Mouse (Mus musculus) midbrain, embryonic 10.5 days (tissue): ENCODE data around the gene Ggta1. TPM values are rescaled to one million over a fixed set of nuclear protein-coding genes. Genes with fewer than 3 reads are reported as not detected.

ENCODE experiments used
- DNase-seq: peaks from one replicate; pipeline ENCODE4 v3.0.0-alpha.2; 2017; ENCODE audit warnings: low spot score
- H3K27ac ChIP-seq: fragments of 300-500 bp; sonication (generic); replicated peaks from 2 replicates; pipeline ENCODE4 v1.5.1; 2016; ENCODE audit warnings: mild to moderate bottlenecking
- H3K27me3 ChIP-seq: fragments of 300-500 bp; sonication (generic); 2 replicates; pipeline ENCODE4 v1.6.1; 2016; ENCODE audit warnings: low read depth, mild to moderate bottlenecking; ENCODE audit not compliant: poor library complexity, severe bottlenecking
- H3K36me3 ChIP-seq: fragments of 300-500 bp; sonication (generic); 2 replicates; pipeline ENCODE4 v1.6.1; 2016; ENCODE audit warnings: mild to moderate bottlenecking, moderate library complexity
- H3K4me1 ChIP-seq: fragments of 300-500 bp; sonication (generic); 2 replicates; pipeline ENCODE4 v1.6.1; 2016
- H3K4me3 ChIP-seq: fragments of 300-500 bp; sonication (generic); 2 replicates; pipeline ENCODE4 v1.5.1; 2016; ENCODE audit warnings: mild to moderate bottlenecking, moderate library complexity
- H3K9me3 ChIP-seq: fragments of 300-500 bp; sonication (generic); replicated peaks from 2 replicates; pipeline ENCODE4 v1.6.1; 2016; ENCODE audit warnings: mild to moderate bottlenecking
- WGBS: fragments of 180-500 bp; shearing (Covaris S2); methylation state at CpG from one replicate; pipeline ENCODE4 v1.1.7; 2016; 5-methylcytosine and 5-hydroxymethylcytosine counted together
- polyA plus RNA-seq: library from polyadenylated mRNA; unstranded; fragments of >200 nt; fragmentation: Nextera tagmentation; extraction: Ambion mirVana; gene quantifications from 2 replicates; pipeline ENCODE4 v1.2.1, GENCODE M21; 2016

Ggta1 gene
- polyA plus RNA-seq, 1 experiment from 2014 or later: 6.0 TPM

DNA sequence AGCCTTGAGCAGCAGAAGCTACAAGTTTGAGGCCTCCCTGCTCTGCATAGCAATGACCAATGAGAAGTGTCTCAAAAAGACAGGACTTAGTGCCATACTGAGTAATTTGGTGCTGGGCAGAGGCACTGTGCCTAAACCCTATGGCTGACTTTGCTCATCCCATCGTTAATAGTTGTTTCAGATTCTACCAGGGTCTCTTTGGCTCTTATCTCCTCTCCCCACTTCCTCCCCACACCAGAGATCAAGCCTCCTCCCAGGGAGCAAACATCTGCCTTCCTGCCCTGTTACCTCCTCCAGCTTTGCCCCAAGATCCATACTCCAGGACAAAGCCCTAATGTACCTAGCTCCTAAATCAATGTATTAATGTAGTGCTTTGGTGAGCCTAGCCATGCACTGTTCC is 45.8 kb downstream of the Ggta1 start:
- H3K36me3 ChIP-seq: peaks cover 5% of the 10 kb centered on the region; the same call in 1 of the 2 replicates
- H3K27ac ChIP-seq: no peak overlapping the region
- no peaks in the 10 kb centered on the region; the same call in 1 of the 2 replicates for H3K9me3 ChIP-seq
- DNase-seq: no peak
- H3K4me1 ChIP-seq: no peaks in the 10 kb centered on the region
- no peak overlapping the region for H3K4me3 ChIP-seq
- no peaks in the 10 kb centered on the region for H3K27me3 ChIP-seq
- 80% methylated on average over 1 of the region's 1 CpGs for WGBS

DNA sequence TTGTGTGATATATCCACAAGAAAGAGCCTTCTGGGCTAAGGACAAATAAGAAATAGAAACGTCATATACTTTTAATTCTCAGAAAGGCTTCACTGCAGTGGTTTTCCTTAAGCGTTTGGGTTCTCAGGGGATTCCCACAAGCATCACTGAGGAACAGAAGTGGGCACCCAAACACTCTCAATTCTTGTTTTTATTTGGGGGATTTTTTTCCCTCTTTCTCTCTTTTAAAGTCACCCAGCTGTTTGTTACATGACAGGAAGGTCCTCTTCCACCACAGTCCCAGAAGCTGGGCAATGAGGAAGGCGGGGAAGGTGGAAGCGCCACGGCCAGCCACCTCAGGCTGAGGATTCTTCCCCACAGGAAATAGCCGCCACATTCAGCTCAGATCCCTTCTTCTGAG is 46.6 kb downstream of the Ggta1 start:
- Histone ChIP-seq H3K4me1 (no peaks in the 10 kb centered on the region), H3K27me3 (no peaks in the 10 kb centered on the region), H3K36me3 (peaks cover 5% of the 10 kb centered on the region; the same call in 1 of the 2 replicates), H3K4me3 (no peak overlapping the region), H3K9me3 (no peaks in the 10 kb centered on the region; the same call in 1 of the 2 replicates), H3K27ac (no peak overlapping the region)
- DNase-seq: no peak
- 86% methylated on average over 6 of the region's 6 CpGs for WGBS

DNA sequence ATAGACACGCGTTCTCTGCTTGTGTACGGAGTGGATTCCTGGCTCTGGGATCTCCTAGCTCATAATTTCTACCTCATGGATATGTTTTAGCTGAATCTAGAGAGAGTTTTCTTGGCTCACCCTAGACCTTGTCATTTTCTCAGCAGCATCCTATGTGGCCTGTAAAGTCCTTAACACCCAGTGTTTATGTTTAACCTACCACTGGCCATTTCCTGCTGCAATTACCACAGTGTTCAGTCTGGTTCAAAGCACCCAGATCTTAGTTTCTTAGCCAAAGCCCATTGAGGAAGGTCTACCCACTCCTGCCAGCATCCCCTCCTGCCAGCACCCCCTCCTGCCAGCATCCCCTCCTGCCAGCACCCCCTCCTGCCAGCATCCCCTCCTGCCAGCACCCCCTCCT is 50.2 kb downstream of the Ggta1 start:
- Histone ChIP-seq H3K36me3 (no peaks in the 10 kb centered on the region), H3K4me3 (no peak overlapping the region), H3K4me1 (no peaks in the 10 kb centered on the region), H3K27me3 (no peaks in the 10 kb centered on the region), H3K27ac (no peak overlapping the region), H3K9me3 (no peaks in the 10 kb centered on the region)
- WGBS: 100% methylated on average over 3 of the region's 3 CpGs
- DNase-seq: no peak

DNA sequence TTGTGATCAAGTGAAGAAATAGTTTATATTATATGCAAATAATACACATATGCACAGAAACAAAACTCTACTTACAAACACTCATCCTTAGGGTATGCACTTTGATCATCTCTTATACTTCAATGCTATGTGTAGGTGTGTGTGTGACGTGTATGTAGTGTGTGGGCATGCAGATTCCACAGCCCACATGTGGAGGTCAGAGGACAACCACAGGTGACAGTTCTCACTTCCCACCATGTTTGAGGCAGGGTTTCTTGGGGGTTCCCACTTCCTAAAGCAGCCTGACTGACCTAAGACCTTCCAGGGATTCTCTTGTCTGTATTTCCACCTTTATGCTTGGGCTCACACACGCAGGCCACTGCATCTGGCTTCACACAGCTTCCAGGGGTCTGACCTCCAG is 50.8 kb downstream of the Ggta1 start:
- H3K9me3 ChIP-seq: no peaks in the 10 kb centered on the region
- H3K4me1 ChIP-seq: no peaks in the 10 kb centered on the region
- H3K36me3 ChIP-seq: no peaks in the 10 kb centered on the region
- H3K27ac ChIP-seq: no peak overlapping the region
- H3K27me3 ChIP-seq: no peaks in the 10 kb centered on the region
- 87% methylated on average over 2 of the region's 2 CpGs for WGBS
- H3K4me3 ChIP-seq: no peak overlapping the region
- no peak for DNase-seq

DNA sequence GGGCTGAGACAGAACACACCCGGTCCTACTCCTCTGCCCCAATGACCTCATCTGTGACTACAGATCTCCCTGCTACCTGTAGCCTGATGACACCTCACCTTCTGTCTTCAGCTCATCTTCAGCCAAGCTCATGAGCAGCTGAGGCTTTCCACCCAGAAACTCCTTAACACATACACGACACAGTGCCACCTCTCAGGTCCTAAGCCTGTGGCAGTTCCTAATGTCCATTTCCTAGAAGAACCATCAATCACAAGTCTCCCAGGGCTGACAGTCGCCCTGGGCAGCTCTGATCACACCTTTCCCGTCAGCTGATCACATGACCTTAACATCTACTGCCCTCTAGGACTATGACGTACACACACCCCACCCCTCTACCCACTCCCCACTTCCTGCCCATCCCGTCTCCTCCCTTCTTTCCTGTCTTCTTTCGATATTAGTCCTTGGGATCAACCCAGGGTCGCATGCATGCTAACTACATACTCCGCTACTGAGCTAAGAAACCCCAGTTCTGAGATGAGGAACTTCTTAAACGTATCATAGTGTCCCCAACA is 51.3 kb downstream of the Ggta1 start:
- no peak for DNase-seq
- Histone ChIP-seq H3K4me1 (no peaks in the 10 kb centered on the region), H3K4me3 (no peak overlapping the region), H3K27me3 (no peaks in the 10 kb centered on the region), H3K36me3 (no peaks in the 10 kb centered on the region), H3K9me3 (no peaks in the 10 kb centered on the region), H3K27ac (no peak overlapping the region)
- WGBS: 86% methylated on average over 10 of the region's 10 CpGs

DNA sequence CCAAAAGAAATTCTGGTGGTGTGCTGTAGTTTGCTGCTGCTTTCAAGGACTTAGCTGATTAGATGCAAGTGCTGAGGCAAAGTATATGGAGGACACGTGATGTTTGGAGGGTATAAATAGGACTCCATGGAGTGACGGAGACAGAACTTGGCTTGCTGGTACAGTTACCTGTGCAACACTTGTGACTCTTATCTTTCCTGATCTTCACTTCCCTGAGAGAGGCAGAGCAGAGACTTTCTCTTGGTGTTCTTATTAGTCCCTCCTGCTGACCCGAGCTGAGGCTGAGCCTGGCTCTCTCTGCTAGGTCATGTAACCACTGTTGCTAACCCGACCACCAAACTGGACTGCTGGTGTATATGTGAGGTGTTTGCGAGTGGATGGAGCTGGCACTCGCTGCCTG is 53.6 kb downstream of the Ggta1 start:
- Histone ChIP-seq H3K27ac (no peak overlapping the region), H3K36me3 (no peaks in the 10 kb centered on the region), H3K4me1 (peaks cover 11% of the 10 kb centered on the region), H3K27me3 (no peaks in the 10 kb centered on the region), H3K4me3 (no peak overlapping the region), H3K9me3 (no peaks in the 10 kb centered on the region)
- 85% methylated on average over 6 of the region's 6 CpGs for WGBS
- DNase-seq: no peak

DNA sequence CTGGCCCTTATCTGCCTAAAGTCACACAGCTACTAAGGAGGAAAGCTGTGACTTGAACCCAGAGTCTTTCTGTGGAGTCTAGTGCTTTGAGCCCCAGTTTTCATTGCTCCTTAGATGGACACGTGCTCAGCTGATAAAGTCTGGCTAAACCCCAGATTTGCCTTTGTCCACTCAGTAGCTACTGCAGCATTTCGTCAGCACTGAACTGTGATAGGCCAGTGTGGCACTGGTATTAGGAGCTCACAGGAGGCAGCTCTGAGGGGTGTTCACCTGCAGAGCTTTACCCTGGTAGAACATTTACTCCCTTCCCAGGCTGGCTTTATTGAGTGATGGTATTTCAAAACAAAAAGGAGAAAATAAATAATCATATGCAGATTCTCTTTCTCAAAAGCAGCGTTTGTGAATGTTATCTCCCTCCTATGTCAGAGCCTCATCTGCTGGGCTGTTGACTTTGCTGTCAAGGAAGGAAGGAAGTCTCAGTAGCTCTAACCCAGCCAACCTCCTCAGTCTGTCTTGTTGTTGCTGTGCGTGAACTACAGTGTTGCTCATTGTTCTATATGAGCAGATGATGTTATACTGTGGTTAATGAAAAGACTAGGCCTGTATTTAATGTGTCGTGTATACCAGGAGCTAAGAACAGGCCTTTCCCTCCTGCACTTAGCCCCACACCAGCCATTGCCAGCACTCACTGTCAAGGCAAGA is 54.5 kb downstream of the Ggta1 start:
- H3K27ac ChIP-seq: no peak overlapping the region
- DNase-seq: no peak
- WGBS: 80% methylated on average over 5 of the region's 5 CpGs

DNA sequence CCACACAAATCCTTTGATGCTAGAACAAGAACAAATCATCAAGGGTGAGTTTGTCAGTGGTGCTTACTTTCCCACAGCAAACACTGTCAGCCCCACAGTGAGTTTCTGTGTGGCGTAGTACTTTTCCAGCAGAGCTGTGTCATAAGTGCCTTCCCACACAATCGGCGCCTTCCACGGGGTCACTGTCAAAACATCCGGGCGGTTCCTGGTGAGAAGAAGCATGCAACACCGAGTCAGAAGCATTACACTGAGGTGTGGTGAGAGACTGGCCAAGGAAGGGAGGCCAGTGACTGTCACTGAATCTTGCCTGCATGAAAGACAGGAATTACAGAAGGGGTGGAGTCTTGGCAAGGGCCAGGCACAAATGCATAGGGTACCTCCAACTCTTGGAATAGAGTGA is 55.2 kb downstream of the Ggta1 start:
- 85% methylated on average over 7 of the region's 7 CpGs for WGBS
- no peak for DNase-seq

More for the DNA sequence above, 54.5 kb downstream of the Ggta1 start:
- Histone ChIP-seq H3K9me3 (no peaks in the 10 kb centered on the region), H3K4me3 (no peak overlapping the region), H3K4me1 (peaks cover 11% of the 10 kb centered on the region), H3K36me3 (no peaks in the 10 kb centered on the region), H3K27me3 (no peaks in the 10 kb centered on the region)

DNA sequence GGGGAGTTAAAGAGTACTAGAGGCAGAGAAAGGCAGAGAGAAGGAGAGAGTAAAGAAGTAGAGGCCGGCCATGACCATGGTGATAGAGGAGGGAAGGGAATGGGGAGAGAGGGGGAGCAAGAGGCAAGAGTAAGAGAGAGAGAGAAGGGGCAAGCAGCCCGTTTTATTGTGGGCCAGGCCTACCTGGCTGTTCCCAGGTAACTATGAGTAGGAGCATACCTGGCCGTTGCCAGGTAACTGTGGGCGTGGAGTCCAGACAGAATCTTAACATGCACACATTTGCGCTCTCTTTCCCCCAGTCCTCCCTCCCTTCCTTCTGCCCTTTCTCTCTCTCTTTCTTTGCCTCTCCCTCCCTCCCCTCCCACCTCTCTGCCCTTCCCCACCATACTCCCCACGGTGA is 55.8 kb downstream of the Ggta1 start:
- no peak overlapping the region for H3K4me3 ChIP-seq
- no peak for DNase-seq
- 83% methylated on average over 6 of the region's 6 CpGs for WGBS
- no peaks in the 10 kb centered on the region for H3K27me3 ChIP-seq
- H3K27ac ChIP-seq: no peak overlapping the region
- H3K36me3 ChIP-seq: no peaks in the 10 kb centered on the region
- no peaks in the 10 kb centered on the region for H3K9me3 ChIP-seq
- H3K4me1 ChIP-seq: peaks cover 11% of the 10 kb centered on the region

More for the DNA sequence above, 55.2 kb downstream of the Ggta1 start:
- H3K4me1 ChIP-seq: peaks cover 11% of the 10 kb centered on the region
- H3K9me3 ChIP-seq: no peaks in the 10 kb centered on the region
- H3K27me3 ChIP-seq: no peaks in the 10 kb centered on the region
- no peaks in the 10 kb centered on the region for H3K36me3 ChIP-seq
- no peak overlapping the region for H3K4me3 ChIP-seq
- no peak overlapping the region for H3K27ac ChIP-seq

DNA sequence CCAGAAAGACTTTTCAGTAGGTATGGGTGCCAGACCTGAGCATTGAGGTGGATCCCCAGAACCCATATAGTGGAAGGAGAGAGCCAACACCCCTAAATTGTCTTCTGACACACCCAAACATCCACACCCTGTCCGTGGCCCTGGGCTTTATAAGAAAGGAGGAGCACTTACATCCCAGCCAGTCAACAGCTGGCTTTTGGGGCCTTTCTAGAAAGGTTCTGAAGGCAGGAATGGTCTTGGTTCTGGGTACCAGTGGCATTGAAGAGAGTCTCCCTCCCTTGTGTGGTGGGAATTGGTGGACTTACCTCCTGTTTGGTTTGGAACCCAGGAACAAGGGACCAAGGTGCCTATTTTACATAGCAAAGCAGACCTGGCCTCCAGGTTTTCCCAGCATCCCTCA is 56.4 kb downstream of the Ggta1 start:
- H3K27me3 ChIP-seq: no peaks in the 10 kb centered on the region
- no peak overlapping the region for H3K4me3 ChIP-seq
- whole genome bisulfite sequencing: 79% methylated on average over 1 of the region's 1 CpGs
- DNase-seq: no peak
- peaks cover 11% of the 10 kb centered on the region for H3K4me1 ChIP-seq
- no peaks in the 10 kb centered on the region for H3K36me3 ChIP-seq
- H3K27ac ChIP-seq: no peak overlapping the region
- no peaks in the 10 kb centered on the region for H3K9me3 ChIP-seq

DNA sequence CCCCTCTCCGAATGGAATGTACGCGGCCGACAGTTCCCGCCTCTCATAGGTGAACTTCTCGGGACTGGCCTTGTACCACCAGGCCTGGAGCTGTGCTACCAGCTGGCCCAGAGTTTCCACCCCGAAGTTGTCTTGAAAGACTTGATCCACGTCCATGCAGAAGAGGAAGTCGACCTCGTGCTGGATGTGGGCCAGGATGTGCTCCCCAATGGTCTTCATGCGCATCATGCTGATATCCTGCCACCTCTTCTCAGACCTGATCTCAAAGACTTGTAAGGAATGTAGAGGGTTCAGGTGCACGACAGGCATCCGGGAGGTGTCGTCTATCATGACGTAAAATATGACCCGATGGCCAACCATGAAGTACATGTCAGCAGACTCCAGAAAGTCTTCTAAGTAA is 60.6 kb downstream of the Ggta1 start:
- no peaks in the 10 kb centered on the region for H3K36me3 ChIP-seq
- DNase-seq: peak; percentile 6
- 94% methylated on average over 16 of the region's 16 CpGs for WGBS
- H3K4me1 ChIP-seq: peaks cover 11% of the 10 kb centered on the region
- no peaks in the 10 kb centered on the region for H3K27me3 ChIP-seq
- H3K27ac ChIP-seq: no peak overlapping the region
- no peaks in the 10 kb centered on the region for H3K9me3 ChIP-seq
- no peak overlapping the region for H3K4me3 ChIP-seq

DNA sequence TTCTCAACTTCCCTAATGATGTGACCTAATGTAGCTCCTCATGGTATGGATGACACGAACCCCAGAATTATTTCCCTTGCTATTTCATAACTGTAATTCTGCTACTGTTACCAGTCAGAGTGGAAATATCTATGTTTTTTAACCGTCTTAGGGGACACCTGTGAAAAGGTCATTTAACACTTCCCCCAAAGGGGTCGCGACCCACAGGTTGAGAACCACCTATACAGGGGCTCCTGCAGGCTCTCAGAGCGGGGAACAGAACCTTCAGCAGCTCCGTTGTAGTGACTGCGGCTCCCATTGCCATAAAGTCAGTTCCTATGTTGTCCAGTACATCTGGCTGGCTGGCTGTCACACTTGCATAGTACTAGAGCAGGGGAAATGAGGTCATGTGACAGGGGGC is 62.3 kb downstream of the Ggta1 start:
- H3K9me3 ChIP-seq: no peaks in the 10 kb centered on the region
- H3K27me3 ChIP-seq: no peaks in the 10 kb centered on the region
- no peaks in the 10 kb centered on the region for H3K36me3 ChIP-seq
- no peak overlapping the region for H3K4me3 ChIP-seq
- peaks cover 5% of the 10 kb centered on the region for H3K4me1 ChIP-seq
- no peak overlapping the region for H3K27ac ChIP-seq
- 88% methylated on average over 7 of the region's 7 CpGs for WGBS
- DNase-seq: peak; percentile 10

DNA sequence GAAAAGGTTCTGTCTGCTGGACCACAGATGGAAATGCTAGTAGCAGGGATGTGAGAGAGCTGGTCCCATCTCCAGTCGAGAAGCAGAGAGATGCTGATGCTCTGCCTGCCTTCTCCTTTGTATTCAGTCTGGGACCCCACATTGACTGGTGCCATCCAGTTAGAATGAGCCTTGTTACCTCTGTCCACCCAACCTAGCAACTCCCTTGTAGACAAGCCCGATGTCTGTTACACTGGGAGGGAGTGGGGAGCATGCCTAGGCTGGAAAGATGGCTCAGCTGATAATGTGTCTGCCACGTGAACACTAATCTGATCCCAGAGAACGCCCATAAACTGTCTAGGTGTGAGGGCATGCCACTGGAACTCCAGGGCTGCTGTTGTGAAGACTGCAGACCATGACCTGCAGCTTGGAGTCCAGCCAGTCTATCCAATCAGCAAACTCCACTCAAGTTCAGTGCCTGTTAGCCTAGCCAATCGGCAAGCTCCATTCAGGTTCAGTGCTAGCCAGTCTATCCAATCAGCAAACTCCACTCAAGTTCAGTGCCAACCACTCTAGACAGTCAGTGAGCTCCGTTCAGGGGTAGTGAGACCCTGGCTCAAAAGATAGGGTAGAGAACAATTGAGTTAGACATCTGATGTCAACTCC is 64.7 kb downstream of the Ggta1 start:
- 81% methylated on average over 6 of the region's 6 CpGs for WGBS
- Histone ChIP-seq H3K36me3 (no peaks in the 10 kb centered on the region), H3K4me3 (no peak overlapping the region), H3K4me1 (0 out of 2 replicates have a peak, but pooled peaks cover 4% of the 10 kb centered on the region), H3K9me3 (no peaks in the 10 kb centered on the region), H3K27me3 (no peaks in the 10 kb centered on the region), H3K27ac (no peak overlapping the region)
- DNase-seq: peak; percentile 10
